Mouse (Mus musculus): ENCODE data around the gene Gpr176.

Gene Gpr176

GRCm38 (mm10) chr2:118372561-118372900 is 688 bp downstream of the Gpr176 start:
- DNase-seq = no peak

GRCm38 (mm10) chr2:118371841-118372240 is 1.4 kb downstream of the Gpr176 start:
- DNase-seq = no peak

- no peak for DNase-seq
These were observed 18.0 kb downstream of the Gpr176 start for GRCm38 (mm10) chr2:118355138-118355719.

- no peak for DNase-seq
These were observed 19.3 kb downstream of the Gpr176 start for GRCm38 (mm10) chr2:118353916-118354403.

GRCm38 (mm10) chr2:118353498-118353897 is 19.7 kb downstream of the Gpr176 start:
- no peak for DNase-seq

- DNase-seq = no peak
These were observed 27.7 kb downstream of the Gpr176 start for GRCm38 (mm10) chr2:118345535-118345934.

- no peak for DNase-seq
These were observed 29.3 kb downstream of the Gpr176 start for GRCm38 (mm10) chr2:118343897-118344296.

GRCm38 (mm10) chr2:118341295-118341694 is 31.9 kb downstream of the Gpr176 start:
- no peak for DNase-seq

GRCm38 (mm10) chr2:118336084-118336483 is 37.1 kb downstream of the Gpr176 start:
- no peak for DNase-seq

GRCm38 (mm10) chr2:118322663-118323062 is 50.6 kb downstream of the Gpr176 start:
- DNase-seq = no peak

GRCm38 (mm10) chr2:118321804-118322203 is 51.4 kb downstream of the Gpr176 start:
- no peak for DNase-seq

GRCm38 (mm10) chr2:118321094-118321493 is 52.1 kb downstream of the Gpr176 start:
- no peak for DNase-seq

GRCm38 (mm10) chr2:118320519-118320918 is 52.7 kb downstream of the Gpr176 start:
- DNase-seq = no peak

GRCm38 (mm10) chr2:118319176-118319575 is 54.0 kb downstream of the Gpr176 start:
- DNase-seq = no peak

GRCm38 (mm10) chr2:118316939-118317338 is 56.3 kb downstream of the Gpr176 start:
- no peak for DNase-seq

- DNase-seq = no peak
These were observed 57.4 kb downstream of the Gpr176 start for GRCm38 (mm10) chr2:118315656-118316402.

- DNase-seq = no peak
These were observed 65.7 kb downstream of the Gpr176 start for GRCm38 (mm10) chr2:118307561-118307960.

GRCm38 (mm10) chr2:118306966-118307365 is 66.3 kb downstream of the Gpr176 start:
- no peak for DNase-seq

GRCm38 (mm10) chr2:118306522-118306895 is 66.7 kb downstream of the Gpr176 start:
- no peak for DNase-seq

- DNase-seq = no peak
These were observed 67.2 kb downstream of the Gpr176 start for GRCm38 (mm10) chr2:118305827-118306521.

GRCm38 (mm10) chr2:118303456-118303855 is 69.8 kb downstream of the Gpr176 start:
- no peak for DNase-seq

- DNase-seq = no peak
These were observed 71.6 kb downstream of the Gpr176 start for GRCm38 (mm10) chr2:118301656-118302055.

GRCm38 (mm10) chr2:118301041-118301545 is 72.1 kb downstream of the Gpr176 start:
- no peak for DNase-seq

- no peak for DNase-seq
These were observed 73.2 kb downstream of the Gpr176 start for GRCm38 (mm10) chr2:118299981-118300380.

All from lung, adult 18-20 months (tissue).